Mouse (Mus musculus) embryonic facial prominence, embryonic 14.5 days (tissue): ENCODE results near the gene Scrn3. TPM values are rescaled to one million over a fixed set of nuclear protein-coding genes. Genes with fewer than 3 reads are reported as not detected.

ENCODE experiments used
- ATAC-seq: fragments of 200-750 bp; cut with Nextera tagmentation; 2 replicates; pipeline ENCODE4 v1.8.0; 2017; ENCODE audit warnings: low read depth, moderate number of reproducible peaks, moderate TSS enrichment
- DNase-seq: peaks from one replicate; pipeline ENCODE4 v3.0.0-alpha.2; 2015; ENCODE audit warnings: low spot score
- H3K27ac ChIP-seq: fragments of 300-500 bp; sonication (generic); replicated peaks from 2 replicates; pipeline ENCODE4 v1.5.1; 2014; ENCODE audit warnings: low read depth, mild to moderate bottlenecking, low read length, moderate library complexity
- H3K27me3 ChIP-seq: fragments of 300-500 bp; sonication (generic); replicated peaks from 2 replicates; pipeline ENCODE4 v1.6.1; 2014; ENCODE audit warnings: low read length; ENCODE audit not compliant: control insufficient read depth, insufficient read depth
- H3K36me3 ChIP-seq: fragments of 300-500 bp; sonication (generic); 2 replicates; pipeline ENCODE4 v1.6.1; 2014; ENCODE audit warnings: low read length, mixed read lengths; ENCODE audit not compliant: control insufficient read depth, insufficient read depth
- H3K4me1 ChIP-seq: fragments of 300-500 bp; sonication (generic); 2 replicates; pipeline ENCODE4 v1.6.1; 2014; ENCODE audit warnings: antibody characterized with exemption, low read length; ENCODE audit not compliant: control insufficient read depth, insufficient read depth
- H3K4me2 ChIP-seq: fragments of 300-500 bp; sonication (generic); 2 replicates; pipeline ENCODE4 v1.6.1; 2014; ENCODE audit warnings: low read depth, mild to moderate bottlenecking, low read length, moderate library complexity, mixed read lengths
- H3K4me3 ChIP-seq: fragments of 300-500 bp; sonication (generic); 2 replicates; pipeline ENCODE4 v1.5.1; 2014; ENCODE audit warnings: low read depth, mild to moderate bottlenecking, low read length
- H3K9ac ChIP-seq: fragments of 300-500 bp; sonication (generic); 2 replicates; pipeline ENCODE4 v1.6.1; 2014; ENCODE audit warnings: low read depth, mild to moderate bottlenecking, low read length, moderate library complexity, mixed read lengths
- H3K9me3 ChIP-seq: fragments of 300-500 bp; sonication (generic); 2 replicates; pipeline ENCODE4 v1.6.1; 2016; ENCODE audit warnings: low read length; ENCODE audit not compliant: control insufficient read depth
- WGBS: fragments of 180-500 bp; shearing (Covaris S2); extraction: QIAGEN DNeasy Blood & Tissue Kit; methylation state at CpG from one replicate; pipeline ENCODE4 v1.1.7; 2014; 5-methylcytosine and 5-hydroxymethylcytosine counted together
- polyA plus RNA-seq: library from polyadenylated mRNA; unstranded; fragments of >200 nt; fragmentation: Nextera tagmentation; extraction: Ambion mirVana; gene quantifications from 2 replicates; pipeline ENCODE4 v1.2.1, GENCODE M21; 2014

Scrn3 gene
- polyA plus RNA-seq = 12.7 and 14.2 TPM in 2 replicates

GRCm38 (mm10) chr2:73312152-73313116 is at the start of gene Scrn3, which contains the start of gene Cir1:
TSS of gene Scrn3 (plus strand) at chr2:73312601.
TSS of gene Cir1 (minus strand) at chr2:73312701.
- H3K4me3 ChIP-seq = peak within 1 kb of the TSS; percentile 89
- DNase-seq = peak; percentile 99
- peak within 1 kb of the TSS; percentile 72 for H3K9ac ChIP-seq
- H3K27me3 ChIP-seq = no peaks in the 10 kb centered on the region
- peaks cover 21% of the 10 kb centered on the region for H3K36me3 ChIP-seq
- H3K9me3 ChIP-seq = no peaks in the 10 kb centered on the region
- peak within 1 kb of the TSS; percentile 93 for H3K4me2 ChIP-seq
- WGBS = under 1% methylated on average over 55 of the region's 64 CpGs
- ATAC-seq = peak; percentile 98
- peak within 1 kb of the TSS; percentile 92 for H3K27ac ChIP-seq
- peaks cover 5% of the 10 kb centered on the region; the same call in 1 of the 2 replicates for H3K4me1 ChIP-seq

- Histone ChIP-seq H3K4me1 (peaks cover 13% of the 10 kb centered on the region), H3K4me3 (peak overlapping the region; percentile 47), H3K9ac (peak overlapping the region; percentile 60), H3K36me3 (no peaks in the 10 kb centered on the region), H3K27me3 (peaks cover 49% of the 10 kb centered on the region), H3K4me2 (peak overlapping the region; percentile 80), H3K27ac (no peak overlapping the region; the same call in 1 of the 2 replicates), H3K9me3 (no peaks in the 10 kb centered on the region)
- ATAC-seq = no peak
- peak; percentile 55 for DNase-seq
- WGBS = 4% methylated on average over 16 of the region's 16 CpGs
Measured at GRCm38 (mm10) chr2:73263172-73263765, 49.1 kb upstream of the Scrn3 start.

GRCm38 (mm10) chr2:73263794-73264610 is 48.4 kb upstream of the Scrn3 start:
- peaks cover 13% of the 10 kb centered on the region for H3K4me1 ChIP-seq
- no peaks in the 10 kb centered on the region for H3K9me3 ChIP-seq
- ATAC-seq = peak; percentile 67; the same call in 1 of the 2 replicates
- peak overlapping the region; percentile 47 for H3K4me3 ChIP-seq
- no peak overlapping the region; the same call in 1 of the 2 replicates for H3K27ac ChIP-seq
- peaks cover 54% of the 10 kb centered on the region for H3K27me3 ChIP-seq
- no peaks in the 10 kb centered on the region for H3K36me3 ChIP-seq
- 2% methylated on average over 38 of the region's 38 CpGs for WGBS
- H3K4me2 ChIP-seq = peak overlapping the region; percentile 80
- peak overlapping the region; percentile 60 for H3K9ac ChIP-seq
- peak; percentile 62 for DNase-seq

GRCm38 (mm10) chr2:73264611-73265195 is 47.7 kb upstream of the Scrn3 start:
- H3K27me3 ChIP-seq = peaks cover 57% of the 10 kb centered on the region
- ATAC-seq (no peak), DNase-seq (peak; percentile 5)
- peak overlapping the region; percentile 47 for H3K4me3 ChIP-seq
- H3K9ac ChIP-seq = no peak overlapping the region; the same call in 1 of the 2 replicates
- no peaks in the 10 kb centered on the region for H3K9me3 ChIP-seq
- 7% methylated on average over 10 of the region's 11 CpGs for WGBS
- no peak overlapping the region for H3K27ac ChIP-seq
- H3K4me1 ChIP-seq = peaks cover 13% of the 10 kb centered on the region
- H3K4me2 ChIP-seq = peak overlapping the region; percentile 80
- no peaks in the 10 kb centered on the region for H3K36me3 ChIP-seq

GRCm38 (mm10) chr2:73266011-73266410 is 46.4 kb upstream of the Scrn3 start:
- H3K4me3 ChIP-seq = no peak overlapping the region
- H3K27ac ChIP-seq = no peak overlapping the region
- DNase-seq (peak; percentile 10), ATAC-seq (no peak)
- H3K36me3 ChIP-seq = no peaks in the 10 kb centered on the region
- no peak overlapping the region for H3K9ac ChIP-seq
- no peak overlapping the region for H3K4me2 ChIP-seq
- H3K9me3 ChIP-seq = no peaks in the 10 kb centered on the region
- WGBS = 11% methylated on average over 5 of the region's 5 CpGs
- H3K4me1 ChIP-seq = peaks cover 13% of the 10 kb centered on the region
- peaks cover 70% of the 10 kb centered on the region for H3K27me3 ChIP-seq

- DNase-seq (no peak), ATAC-seq (no peak)
- peaks cover 13% of the 10 kb centered on the region for H3K4me1 ChIP-seq
- H3K9me3 ChIP-seq = no peaks in the 10 kb centered on the region
- H3K27ac ChIP-seq = no peak overlapping the region
- WGBS = 43% methylated on average over 1 of the region's 1 CpGs
- no peak overlapping the region for H3K4me3 ChIP-seq
- no peak overlapping the region for H3K4me2 ChIP-seq
- H3K36me3 ChIP-seq = no peaks in the 10 kb centered on the region
- H3K27me3 ChIP-seq = peaks cover 77% of the 10 kb centered on the region
- H3K9ac ChIP-seq = no peak overlapping the region
Measured at GRCm38 (mm10) chr2:73266623-73267022, 45.8 kb upstream of the Scrn3 start.

GRCm38 (mm10) chr2:73267231-73267630 is 45.2 kb upstream of the Scrn3 start:
- Histone ChIP-seq H3K4me3 (no peak overlapping the region), H3K27ac (no peak overlapping the region), H3K36me3 (no peaks in the 10 kb centered on the region), H3K4me1 (peaks cover 13% of the 10 kb centered on the region), H3K27me3 (peaks cover 81% of the 10 kb centered on the region), H3K4me2 (no peak overlapping the region), H3K9me3 (no peaks in the 10 kb centered on the region), H3K9ac (no peak overlapping the region)
- ATAC-seq = no peak
- WGBS = 19% methylated on average over 3 of the region's 3 CpGs
- DNase-seq = no peak
